Mouse (Mus musculus): Measurements from ENCODE around the gene Insr. TPM values are rescaled to one million over a fixed set of nuclear protein-coding genes. Genes with fewer than 3 reads are reported as not detected.
A peak's percentile ranks its signal among the peaks of the same experiment; 100 is the strongest.

Insr gene
- polyA plus RNA-seq, 1 experiment from 2014 or later = 30.4 TPM

GRCm38 (mm10) chr8:3299322-3299721 is 19.9 kb upstream of the Insr start:
- H3K36me3 ChIP-seq = no peaks in the 10 kb centered on the region
- no peak overlapping the region for H3K4me3 ChIP-seq
- 83% methylated on average over 5 of the region's 5 CpGs for WGBS
- H3K4me1 ChIP-seq (replicated peaks) = no peaks in the 10 kb centered on the region
- no peak overlapping the region for H3K27ac ChIP-seq
- no peak for DNase-seq (ENCODE audit: low spot score)
- H3K9me3 ChIP-seq = peaks cover 3% of the 10 kb centered on the region; the same call in 1 of the 2 replicates
- no peaks in the 10 kb centered on the region for H3K27me3 ChIP-seq (ENCODE audit: insufficient read depth, poor library complexity, severe bottlenecking)

- DNase-seq (ENCODE audit: low spot score) = no peak
- Histone ChIP-seq H3K27me3 (ENCODE audit: insufficient read depth, poor library complexity, severe bottlenecking) (no peaks in the 10 kb centered on the region), H3K4me1 (replicated peaks) (no peaks in the 10 kb centered on the region), H3K36me3 (no peaks in the 10 kb centered on the region), H3K9me3 (no peaks in the 10 kb centered on the region), H3K4me3 (no peak overlapping the region), H3K27ac (no peak overlapping the region)
- WGBS = 38% methylated on average over 2 of the region's 2 CpGs
Measured at GRCm38 (mm10) chr8:3285824-3286223, 6.4 kb upstream of the Insr start.

DNA sequence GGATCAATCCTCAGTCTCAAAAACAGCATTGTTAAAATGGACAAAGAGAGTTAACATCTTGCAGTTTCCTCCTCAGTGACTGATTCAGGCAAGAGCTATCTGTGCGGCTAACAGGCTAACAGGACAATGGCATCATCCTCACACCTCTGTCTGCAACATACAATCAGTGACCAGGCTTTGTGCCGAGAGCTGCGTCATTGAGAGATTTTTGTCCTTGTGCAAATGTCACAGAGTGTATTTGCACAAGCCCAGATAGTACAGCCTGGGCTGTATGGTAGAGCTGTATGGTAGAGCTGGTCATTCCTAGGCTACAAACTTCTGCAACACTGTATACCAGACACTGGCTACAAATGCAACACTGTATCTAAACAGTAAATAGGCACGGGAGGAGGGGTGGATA is 5.2 kb upstream of the Insr start:
- H3K4me1 ChIP-seq (replicated peaks) = peaks cover 7% of the 10 kb centered on the region; the same call in 1 of the 2 replicates
- DNase-seq (ENCODE audit: low spot score) = no peak
- H3K27ac ChIP-seq = no peak overlapping the region
- H3K36me3 ChIP-seq = no peaks in the 10 kb centered on the region
- H3K4me3 ChIP-seq = no peak overlapping the region
- 85% methylated on average over 4 of the region's 4 CpGs for WGBS
- 0 out of 2 replicates have a peak, but pooled peaks cover 4% of the 10 kb centered on the region for H3K27me3 ChIP-seq (ENCODE audit: insufficient read depth, poor library complexity, severe bottlenecking)
- no peaks in the 10 kb centered on the region for H3K9me3 ChIP-seq

DNA sequence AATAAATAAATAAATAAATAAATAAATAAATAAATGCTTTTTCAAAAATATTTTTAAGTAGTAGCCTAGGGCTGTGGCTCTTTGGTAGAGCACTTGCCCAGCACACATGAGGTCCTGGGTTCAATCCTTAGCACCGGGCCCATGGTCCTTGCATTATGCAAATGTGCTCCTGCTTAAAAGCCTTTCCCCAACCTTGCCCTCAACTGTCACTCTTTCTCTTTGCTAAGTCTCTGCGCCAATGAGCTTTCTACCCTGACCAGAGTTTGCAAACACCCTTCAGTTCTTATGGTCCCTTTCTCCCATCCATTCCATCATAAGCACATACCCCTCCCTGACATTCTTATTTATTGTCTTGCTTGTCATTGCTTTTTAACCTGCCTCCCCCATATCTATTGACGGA is 1.9 kb upstream of the Insr start:
- peaks cover 27% of the 10 kb centered on the region for H3K4me1 ChIP-seq (replicated peaks)
- WGBS = 76% methylated on average over 3 of the region's 3 CpGs
- H3K27me3 ChIP-seq (ENCODE audit: insufficient read depth, poor library complexity, severe bottlenecking) = 0 out of 2 replicates have a peak, but pooled peaks cover 4% of the 10 kb centered on the region
- DNase-seq (ENCODE audit: low spot score) = no peak
- H3K27ac ChIP-seq = no peak overlapping the region
- H3K4me3 ChIP-seq = no peak overlapping the region
- peaks cover 6% of the 10 kb centered on the region; the same call in 1 of the 2 replicates for H3K9me3 ChIP-seq
- H3K36me3 ChIP-seq = 0 out of 2 replicates have a peak, but pooled peaks cover 5% of the 10 kb centered on the region

DNA sequence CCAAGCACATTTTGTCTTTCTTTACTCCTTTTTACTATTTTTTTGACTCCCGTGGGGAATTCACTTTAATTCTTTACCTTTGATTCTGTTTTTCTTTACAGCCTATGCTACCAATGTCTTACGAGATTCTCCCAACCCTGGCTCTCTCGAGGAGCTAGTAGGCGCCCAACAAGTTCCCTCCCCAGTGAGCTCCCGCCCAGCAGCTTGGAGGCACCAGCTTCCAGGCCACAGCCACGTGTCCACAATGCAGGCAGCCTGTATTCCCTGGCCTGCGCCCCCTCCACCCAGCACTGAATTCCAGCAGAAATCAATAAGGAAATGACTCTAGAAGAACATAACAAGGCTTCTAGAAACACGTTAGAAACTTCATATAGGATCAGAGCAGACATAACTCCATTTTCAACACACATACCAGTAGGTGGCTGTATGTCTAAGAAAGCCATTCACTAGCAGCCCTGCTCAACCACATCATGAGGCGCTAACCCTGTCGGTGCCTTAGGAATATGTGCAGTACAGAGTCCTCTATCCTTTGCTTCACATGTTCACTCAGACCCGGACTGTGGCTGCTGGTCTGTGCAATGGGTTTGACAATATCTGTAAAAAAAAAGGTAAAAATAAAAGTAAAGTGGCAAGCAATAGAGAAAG is 971 bp upstream of the Insr start:
- Histone ChIP-seq H3K36me3 (0 out of 2 replicates have a peak, but pooled peaks cover 5% of the 10 kb centered on the region), H3K4me1 (replicated peaks) (peaks cover 27% of the 10 kb centered on the region), H3K27ac (no peak overlapping the region), H3K9me3 (peaks cover 6% of the 10 kb centered on the region; the same call in 1 of the 2 replicates), H3K27me3 (ENCODE audit: insufficient read depth, poor library complexity, severe bottlenecking) (0 out of 2 replicates have a peak, but pooled peaks cover 4% of the 10 kb centered on the region), H3K4me3 (peak overlapping the region; percentile 92; the same call in 1 of the 2 replicates)
- whole genome bisulfite sequencing = 34% methylated on average over 11 of the region's 11 CpGs
- DNase-seq (ENCODE audit: low spot score) = peak; percentile 10

- Histone ChIP-seq H3K4me3 (peak overlapping the region; percentile 92), H3K4me1 (replicated peaks) (peaks cover 27% of the 10 kb centered on the region), H3K9me3 (peaks cover 6% of the 10 kb centered on the region; the same call in 1 of the 2 replicates), H3K36me3 (0 out of 2 replicates have a peak, but pooled peaks cover 5% of the 10 kb centered on the region), H3K27ac (peak overlapping the region; percentile 92; the same call in 1 of the 2 replicates), H3K27me3 (ENCODE audit: insufficient read depth, poor library complexity, severe bottlenecking) (0 out of 2 replicates have a peak, but pooled peaks cover 4% of the 10 kb centered on the region)
- no peak for DNase-seq (ENCODE audit: low spot score)
- WGBS = 1% methylated on average over 18 of the region's 18 CpGs
Measured at GRCm38 (mm10) chr8:3279721-3280077, 282 bp upstream of the Insr start.

GRCm38 (mm10) chr8:3278181-3278820 is 1.1 kb downstream of the Insr start:
- Histone ChIP-seq H3K9me3 (peaks cover 6% of the 10 kb centered on the region; the same call in 1 of the 2 replicates), H3K27me3 (ENCODE audit: insufficient read depth, poor library complexity, severe bottlenecking) (0 out of 2 replicates have a peak, but pooled peaks cover 4% of the 10 kb centered on the region), H3K36me3 (peaks cover 13% of the 10 kb centered on the region; the same call in 1 of the 2 replicates), H3K4me3 (peak overlapping the region; percentile 92), H3K27ac (peak overlapping the region; percentile 92), H3K4me1 (replicated peaks) (peaks cover 27% of the 10 kb centered on the region)
- WGBS = 44% methylated on average over 15 of the region's 15 CpGs
- DNase-seq (ENCODE audit: low spot score) = peak; percentile 9

DNA sequence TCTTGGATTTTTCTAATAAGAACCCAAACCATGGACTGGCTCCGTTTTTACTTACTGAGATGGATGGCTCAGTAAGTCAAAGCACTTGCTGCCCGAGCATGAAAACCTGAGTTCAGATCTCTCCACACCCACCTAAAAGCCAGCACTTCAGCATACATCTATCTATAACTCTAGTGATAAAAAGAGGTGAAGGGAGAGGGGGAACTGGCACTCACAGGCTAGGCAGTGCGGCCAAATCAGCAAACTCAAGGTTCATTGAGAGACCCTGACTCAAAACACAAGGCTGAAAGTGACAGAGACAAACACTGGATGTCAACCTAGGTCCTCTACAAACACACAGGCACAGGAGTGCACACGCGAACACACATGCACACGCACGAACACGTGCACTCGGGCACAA is 2.2 kb downstream of the Insr start:
- Histone ChIP-seq H3K4me3 (peak overlapping the region; percentile 92; the same call in 1 of the 2 replicates), H3K9me3 (peaks cover 6% of the 10 kb centered on the region; the same call in 1 of the 2 replicates), H3K4me1 (replicated peaks) (peaks cover 27% of the 10 kb centered on the region), H3K27me3 (ENCODE audit: insufficient read depth, poor library complexity, severe bottlenecking) (0 out of 2 replicates have a peak, but pooled peaks cover 4% of the 10 kb centered on the region), H3K27ac (no peak overlapping the region), H3K36me3 (peaks cover 13% of the 10 kb centered on the region; the same call in 1 of the 2 replicates)
- no peak for DNase-seq (ENCODE audit: low spot score)
- 94% methylated on average over 9 of the region's 9 CpGs for WGBS

GRCm38 (mm10) chr8:3276009-3276408 is 3.4 kb downstream of the Insr start:
- 97% methylated on average over 8 of the region's 8 CpGs for WGBS
- no peak overlapping the region for H3K4me3 ChIP-seq
- peaks cover 27% of the 10 kb centered on the region for H3K4me1 ChIP-seq (replicated peaks)
- no peak for DNase-seq (ENCODE audit: low spot score)
- H3K27ac ChIP-seq = no peak overlapping the region
- H3K36me3 ChIP-seq = peaks cover 13% of the 10 kb centered on the region; the same call in 1 of the 2 replicates
- 0 out of 2 replicates have a peak, but pooled peaks cover 4% of the 10 kb centered on the region for H3K27me3 ChIP-seq (ENCODE audit: insufficient read depth, poor library complexity, severe bottlenecking)
- H3K9me3 ChIP-seq = peaks cover 6% of the 10 kb centered on the region; the same call in 1 of the 2 replicates

DNA sequence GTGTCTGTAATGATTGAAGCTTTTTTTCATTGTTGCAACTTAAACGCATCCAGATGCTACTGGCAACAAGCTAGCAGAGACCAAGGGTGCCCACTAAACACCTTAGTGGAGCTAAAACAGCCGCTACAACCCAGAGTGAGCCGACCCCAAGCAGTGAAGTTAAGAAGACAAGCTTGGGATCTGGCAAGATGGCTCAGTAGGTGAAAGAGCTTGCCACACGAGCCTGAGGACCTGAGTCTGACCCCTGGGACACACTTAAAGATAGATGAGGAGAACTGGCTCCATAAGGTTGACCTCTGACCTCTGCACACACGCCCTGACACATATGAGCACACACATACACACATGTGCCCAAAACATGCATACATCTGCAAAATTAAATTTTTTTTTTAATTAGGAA is 4.2 kb downstream of the Insr start:
- Histone ChIP-seq H3K27me3 (ENCODE audit: insufficient read depth, poor library complexity, severe bottlenecking) (no peaks in the 10 kb centered on the region), H3K4me3 (no peak overlapping the region), H3K9me3 (peaks cover 6% of the 10 kb centered on the region; the same call in 1 of the 2 replicates), H3K36me3 (peaks cover 13% of the 10 kb centered on the region; the same call in 1 of the 2 replicates), H3K4me1 (replicated peaks) (peaks cover 24% of the 10 kb centered on the region), H3K27ac (no peak overlapping the region)
- DNase-seq (ENCODE audit: low spot score) = no peak
- WGBS = 78% methylated on average over 5 of the region's 5 CpGs

GRCm38 (mm10) chr8:3273799-3274198 is 5.6 kb downstream of the Insr start:
- H3K36me3 ChIP-seq = peaks cover 17% of the 10 kb centered on the region; the same call in 1 of the 2 replicates
- H3K27me3 ChIP-seq (ENCODE audit: insufficient read depth, poor library complexity, severe bottlenecking) = no peaks in the 10 kb centered on the region
- no peaks in the 10 kb centered on the region for H3K9me3 ChIP-seq
- peaks cover 18% of the 10 kb centered on the region for H3K4me1 ChIP-seq (replicated peaks)
- H3K27ac ChIP-seq = no peak overlapping the region
- WGBS = 92% methylated on average over 3 of the region's 3 CpGs
- no peak for DNase-seq (ENCODE audit: low spot score)
- no peak overlapping the region for H3K4me3 ChIP-seq

DNA sequence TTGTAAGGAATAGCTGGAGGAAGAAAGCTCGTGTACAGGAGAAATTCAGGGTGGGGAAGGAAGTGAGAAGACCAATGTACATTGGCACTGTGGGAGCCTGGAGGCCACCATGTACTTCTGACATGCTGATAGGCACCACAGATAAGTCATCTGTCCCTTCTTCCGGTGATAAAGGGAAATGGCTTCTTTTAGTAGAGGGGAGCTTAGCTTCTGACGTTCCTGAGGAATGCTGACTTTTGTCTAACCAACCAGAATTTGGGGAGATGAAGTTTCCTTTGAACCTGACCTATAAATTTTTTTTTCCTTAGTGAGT is 12.0 kb downstream of the Insr start:
- H3K27ac ChIP-seq = no peak overlapping the region
- no peaks in the 10 kb centered on the region for H3K27me3 ChIP-seq (ENCODE audit: insufficient read depth, poor library complexity, severe bottlenecking)
- no peak for DNase-seq (ENCODE audit: low spot score)
- 0 out of 2 replicates have a peak, but pooled peaks cover 6% of the 10 kb centered on the region for H3K9me3 ChIP-seq
- H3K4me3 ChIP-seq = no peak overlapping the region
- 93% methylated on average over 3 of the region's 3 CpGs for WGBS
- peaks cover 22% of the 10 kb centered on the region; the same call in 1 of the 2 replicates for H3K36me3 ChIP-seq
- H3K4me1 ChIP-seq (replicated peaks) = no peaks in the 10 kb centered on the region
